Mouse (Mus musculus) ES-E14 (cell line): ENCODE data around the gene Ptger2.

ENCODE experiments used
- HCFC1 ChIP-seq: IDR thresholded peaks from 2 replicates; pipeline ENCODE4 v1.6.1; 2012; ENCODE audit warnings: low read length, inconsistent platforms, borderline replicate concordance; ENCODE audit not compliant: insufficient read depth
- MAFK ChIP-seq: IDR thresholded peaks from 2 replicates; pipeline ENCODE4 v1.6.1; 2014; ENCODE audit warnings: mild to moderate bottlenecking, low read depth, low read length, inconsistent platforms; ENCODE audit not compliant: insufficient read depth

- no peak for TF ChIP-seq MAFK
- TF ChIP-seq HCFC1: no peak
Measured at GRCm38 (mm10) chr14:45005698-45006283, 17.8 kb downstream of the Ptger2 start.
